Mouse (Mus musculus) testis, adult 2 months (tissue): ENCODE data around the gene Ogfod1. TPM values are rescaled to one million over a fixed set of nuclear protein-coding genes. Genes with fewer than 3 reads are reported as not detected.

Experiments
- H3K27ac ChIP-seq: fragments of 200-500 bp; 2 replicates; pipeline ENCODE4 v1.5.1; 2012; ENCODE audit warnings: low read depth, low read length; ENCODE audit not compliant: control insufficient read depth, insufficient read depth
- H3K27me3 ChIP-seq: fragments of 200-500 bp; 2 replicates; pipeline ENCODE4 v1.6.1; 2012; ENCODE audit warnings: mild to moderate bottlenecking, low read length, moderate library complexity; ENCODE audit not compliant: control insufficient read depth, insufficient read depth
- H3K36me3 ChIP-seq: fragments of 200-500 bp; 2 replicates; pipeline ENCODE4 v1.6.1; 2012; ENCODE audit warnings: mild to moderate bottlenecking, low read length; ENCODE audit not compliant: control insufficient read depth, insufficient read depth
- H3K4me1 ChIP-seq: fragments of 200-500 bp; 2 replicates; pipeline ENCODE4 v1.6.1; 2012; ENCODE audit warnings: low read length; ENCODE audit not compliant: control insufficient read depth, insufficient read depth
- H3K4me3 ChIP-seq: fragments of 200-500 bp; 2 replicates; pipeline ENCODE4 v1.5.1; 2012; ENCODE audit warnings: low read depth, mild to moderate bottlenecking, low read length, moderate library complexity, mixed read lengths; ENCODE audit not compliant: control insufficient read depth
- CTCF ChIP-seq: fragments of 200-500 bp; IDR thresholded peaks from 2 replicates; pipeline ENCODE4 v1.5.1; 2012; ENCODE audit warnings: low read depth, mild to moderate bottlenecking, inconsistent platforms, low read length, moderate library complexity; ENCODE audit not compliant: control insufficient read depth, insufficient read depth, insufficient replicate concordance
- POLR2A ChIP-seq: fragments of 200-500 bp; IDR thresholded peaks from 2 replicates; pipeline ENCODE4 v1.6.1; 2012; ENCODE audit warnings: low read depth, mild to moderate bottlenecking, inconsistent platforms, low read length, moderate library complexity; ENCODE audit not compliant: control insufficient read depth
- polyA plus RNA-seq: library from polyadenylated mRNA; depleted of rRNA; stranded (reverse); fragments of >200 nt; gene quantifications from 2 replicates; pipeline ENCODE4 v1.2.3, GENCODE M21; 2012; rRNA removed

The Ogfod1 gene
- polyA plus RNA-seq = 5.3 and 8.3 TPM in 2 replicates

- no peaks in the 10 kb centered on the region for H3K27me3 ChIP-seq
- H3K4me3 ChIP-seq = peak within 1 kb of the TSS; percentile 80
- no peaks in the 10 kb centered on the region; the same call in 1 of the 2 replicates for H3K4me1 ChIP-seq
- TF ChIP-seq CTCF (no peak), POLR2A (peak; percentile 90)
- H3K27ac ChIP-seq = peak within 1 kb of the TSS; percentile 91
- no peaks in the 10 kb centered on the region for H3K36me3 ChIP-seq
Measured at GRCm38 (mm10) chr8:94036944-94037524, at the start of gene Ogfod1, which contains the start of gene Nudt21. TSS of gene Ogfod1 (plus strand) at chr8:94037198. TSS of gene Nudt21 (minus strand) at chr8:94037031.

- Histone ChIP-seq H3K27me3 (no peaks in the 10 kb centered on the region), H3K36me3 (peaks cover 1% of the 10 kb centered on the region; the same call in 1 of the 2 replicates)
- no peak for TF ChIP-seq CTCF
- no peak for TF ChIP-seq POLR2A
Measured at GRCm38 (mm10) chr8:93989739-93990138, 47.3 kb upstream of the Ogfod1 start.

GRCm38 (mm10) chr8:93998961-93999360, 38.0 kb upstream of the Ogfod1 start:
- H3K27ac ChIP-seq = no peak overlapping the region
- TF ChIP-seq CTCF (no peak), POLR2A (no peak)
- H3K4me1 ChIP-seq = no peaks in the 10 kb centered on the region
- no peaks in the 10 kb centered on the region for H3K27me3 ChIP-seq
- no peak overlapping the region for H3K4me3 ChIP-seq
- H3K36me3 ChIP-seq = peaks cover 6% of the 10 kb centered on the region

More at GRCm38 (mm10) chr8:93989739-93990138, 47.3 kb upstream of the Ogfod1 start:
- no peaks in the 10 kb centered on the region for H3K4me1 ChIP-seq
- no peak overlapping the region for H3K27ac ChIP-seq
- no peak overlapping the region for H3K4me3 ChIP-seq

GRCm38 (mm10) chr8:94004139-94004538, 32.9 kb upstream of the Ogfod1 start:
- H3K36me3 ChIP-seq = peaks cover 1% of the 10 kb centered on the region; the same call in 1 of the 2 replicates
- H3K27ac ChIP-seq = no peak overlapping the region
- peaks cover 3% of the 10 kb centered on the region for H3K4me1 ChIP-seq
- H3K27me3 ChIP-seq = no peaks in the 10 kb centered on the region
- H3K4me3 ChIP-seq = no peak overlapping the region
- TF ChIP-seq POLR2A (no peak), CTCF (no peak)

DNA sequence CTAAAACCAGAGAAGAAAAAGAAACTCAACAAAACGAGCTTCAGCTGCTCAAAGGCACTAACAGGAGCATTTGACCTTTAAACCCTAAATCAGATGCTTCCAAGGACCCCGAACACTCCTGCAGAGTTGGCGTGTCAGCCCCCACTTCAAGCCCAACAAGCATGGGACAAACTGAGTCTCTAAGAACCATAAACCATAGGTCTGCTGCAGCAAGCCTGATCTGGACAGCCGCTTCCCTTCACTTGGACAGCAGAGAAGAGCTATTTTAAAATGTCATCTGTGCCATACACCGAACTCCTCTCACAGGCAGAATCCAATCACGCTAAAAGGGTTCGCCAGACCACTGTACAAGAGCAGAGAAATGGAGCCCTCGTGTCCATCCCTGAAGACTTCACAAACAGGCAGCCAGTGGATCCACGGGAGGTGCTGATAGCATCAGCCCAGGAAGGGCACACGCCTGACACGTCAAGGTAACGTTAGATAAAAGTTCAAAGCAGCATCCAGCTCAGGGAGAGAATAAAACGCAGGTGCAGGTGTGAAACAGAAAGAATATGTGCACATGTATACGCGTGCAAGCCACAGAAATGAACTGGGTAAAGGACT, 27.7 kb upstream of the Ogfod1 start:
- Histone ChIP-seq H3K27me3 (no peaks in the 10 kb centered on the region), H3K27ac (no peak overlapping the region; the same call in 1 of the 2 replicates), H3K36me3 (no peaks in the 10 kb centered on the region; the same call in 1 of the 2 replicates), H3K4me1 (peaks cover 10% of the 10 kb centered on the region), H3K4me3 (peak overlapping the region; percentile 83)
- TF ChIP-seq POLR2A = no peak
- no peak for TF ChIP-seq CTCF

DNA sequence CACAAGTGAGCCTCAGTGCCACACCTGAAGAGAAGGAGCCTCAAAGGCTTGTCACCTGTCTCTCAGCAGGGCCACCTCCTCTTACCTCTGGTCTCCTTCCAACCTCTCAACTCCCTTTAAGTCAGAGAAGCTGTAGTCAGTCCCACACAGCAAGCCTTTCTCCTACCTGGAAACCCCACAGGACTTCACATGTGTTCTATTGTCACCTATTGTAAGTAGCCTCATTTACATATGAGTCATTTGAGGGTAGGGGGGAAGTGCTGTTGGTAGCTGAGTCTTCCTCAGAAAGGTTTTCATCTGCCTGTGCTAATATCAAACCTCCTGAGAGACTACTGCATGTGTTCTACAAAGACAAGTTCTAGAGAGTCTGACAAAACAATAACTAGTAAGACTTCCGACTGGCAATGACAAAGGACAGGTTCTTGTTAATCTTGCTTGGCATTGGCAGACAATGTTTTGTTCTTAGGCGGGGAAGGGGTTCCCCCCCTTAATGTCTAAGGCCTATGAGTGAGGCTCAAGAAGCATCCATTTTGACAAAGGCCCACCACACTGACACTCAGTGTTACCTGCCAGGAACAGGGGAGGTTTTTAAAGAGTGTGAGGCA, 26.8 kb upstream of the Ogfod1 start:
- Histone ChIP-seq H3K4me1 (peaks cover 10% of the 10 kb centered on the region), H3K27ac (peak overlapping the region; percentile 77), H3K4me3 (peak overlapping the region; percentile 83), H3K27me3 (no peaks in the 10 kb centered on the region), H3K36me3 (no peaks in the 10 kb centered on the region; the same call in 1 of the 2 replicates)
- TF ChIP-seq POLR2A (no peak), CTCF (no peak)
